Mouse (Mus musculus): ENCODE measurements around the gene Ica1. TPM values are rescaled to one million over a fixed set of nuclear protein-coding genes. Genes with fewer than 3 reads are reported as not detected.

The Ica1 gene
- total and polyA plus RNA-seq, 2 experiments from 2014 or later, result 64.4 to 92.0 TPM

DNA sequence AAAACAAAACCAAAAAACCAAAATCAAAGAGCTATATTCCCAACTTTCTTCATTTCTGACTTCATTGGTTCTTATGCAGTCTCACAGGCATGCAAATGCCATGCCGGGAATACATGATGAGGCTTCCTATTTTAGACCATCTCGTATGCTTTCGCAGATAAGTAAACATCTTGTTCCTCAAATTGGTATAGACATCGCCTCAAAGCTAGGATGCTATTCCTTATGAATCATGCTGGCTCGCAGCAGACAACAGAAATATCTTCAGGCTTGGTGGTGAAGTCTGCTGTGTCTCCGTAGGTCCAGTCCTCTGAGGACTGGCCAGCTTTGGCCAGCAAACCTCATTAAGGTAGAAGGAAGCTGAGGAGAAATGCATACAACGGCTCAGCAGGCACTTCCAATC, 60.3 kb downstream of the Ica1 start:
- H3K4me2 ChIP-seq (ENCODE audit: low read depth), result no peak overlapping the region
- 78% methylated on average over 7 of the region's 7 CpGs for WGBS
- H3K9me3 ChIP-seq (ENCODE audit: low read length), result no peaks in the 10 kb centered on the region
- no peak overlapping the region for H3K9ac ChIP-seq
- ATAC-seq (peak; percentile 45; the same call in 1 of the 2 replicates), DNase-seq (no peak)
- no peak overlapping the region for H3K27ac ChIP-seq (ENCODE audit: low read depth, low read length)
- no peaks in the 10 kb centered on the region for H3K4me1 ChIP-seq (ENCODE audit: insufficient read depth)
- TF ChIP-seq CTCF (IDR thresholded peaks at IDR 0.05; ENCODE audit: low read depth), result no peak
- no peaks in the 10 kb centered on the region for H3K36me3 ChIP-seq (ENCODE audit: insufficient read depth)
- H3K4me3 ChIP-seq (ENCODE audit: low read depth, low read length), result no peak overlapping the region
- no peaks in the 10 kb centered on the region for H3K27me3 ChIP-seq (ENCODE audit: insufficient read depth, low read length)

GRCm38 (mm10) chr6:8716539-8716938, 61.7 kb downstream of the Ica1 start:
- Histone ChIP-seq H3K27ac (ENCODE audit: low read depth, low read length) (no peak overlapping the region), H3K9ac (no peak overlapping the region), H3K27me3 (ENCODE audit: insufficient read depth, low read length) (no peaks in the 10 kb centered on the region), H3K4me3 (ENCODE audit: low read depth, low read length) (no peak overlapping the region), H3K9me3 (ENCODE audit: low read length) (no peaks in the 10 kb centered on the region), H3K4me1 (ENCODE audit: insufficient read depth) (no peaks in the 10 kb centered on the region), H3K4me2 (ENCODE audit: low read depth) (no peak overlapping the region), H3K36me3 (ENCODE audit: insufficient read depth) (no peaks in the 10 kb centered on the region)
- 95% methylated on average over 2 of the region's 2 CpGs for WGBS
- DNase-seq, result no peak
- no peak for TF ChIP-seq CTCF (IDR thresholded peaks at IDR 0.05; ENCODE audit: low read depth)
- ATAC-seq, result no peak

DNA sequence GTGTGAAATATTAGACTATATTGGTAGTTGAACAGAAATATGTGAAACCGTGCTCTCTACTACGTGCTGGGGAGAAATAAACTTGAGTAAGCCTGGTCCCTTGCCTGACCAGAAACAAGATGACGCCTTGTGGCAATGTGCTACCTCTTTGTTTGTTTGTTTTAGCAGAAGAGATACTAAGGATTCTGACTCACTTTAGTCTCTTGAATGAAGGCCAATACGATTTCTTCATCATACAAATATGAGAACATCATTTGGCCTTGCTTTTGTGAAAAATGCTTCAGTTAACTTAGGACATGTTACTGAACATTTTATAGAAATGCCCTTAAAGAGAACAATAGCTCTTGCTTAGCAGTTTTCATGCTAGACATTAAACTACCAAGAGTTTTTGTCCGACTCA, 67.0 kb downstream of the Ica1 start:
- 85% methylated on average over 5 of the region's 5 CpGs for WGBS
- Histone ChIP-seq H3K9ac (no peak overlapping the region), H3K27ac (ENCODE audit: low read depth, low read length) (no peak overlapping the region), H3K4me3 (ENCODE audit: low read depth, low read length) (no peak overlapping the region), H3K4me1 (ENCODE audit: insufficient read depth) (no peaks in the 10 kb centered on the region), H3K27me3 (ENCODE audit: insufficient read depth, low read length) (no peaks in the 10 kb centered on the region), H3K36me3 (ENCODE audit: insufficient read depth) (no peaks in the 10 kb centered on the region), H3K4me2 (ENCODE audit: low read depth) (no peak overlapping the region), H3K9me3 (ENCODE audit: low read length) (no peaks in the 10 kb centered on the region)
- TF ChIP-seq CTCF (IDR thresholded peaks at IDR 0.05; ENCODE audit: low read depth), result no peak
- DNase-seq, result no peak
- no peak for ATAC-seq

- WGBS, result 53% methylated on average over 12 of the region's 12 CpGs
- Histone ChIP-seq H3K36me3 (ENCODE audit: insufficient read depth) (no peaks in the 10 kb centered on the region), H3K4me1 (ENCODE audit: insufficient read depth) (0 out of 2 replicates have a peak, but pooled peaks cover 3% of the 10 kb centered on the region), H3K27ac (ENCODE audit: low read depth, low read length) (no peak overlapping the region), H3K9me3 (ENCODE audit: low read length) (no peaks in the 10 kb centered on the region), H3K4me3 (ENCODE audit: low read depth, low read length) (no peak overlapping the region), H3K4me2 (ENCODE audit: low read depth) (no peak overlapping the region), H3K9ac (no peak overlapping the region), H3K27me3 (ENCODE audit: insufficient read depth, low read length) (no peaks in the 10 kb centered on the region)
- DNase-seq (peak; percentile 49), ATAC-seq (0 out of 2 replicates have a peak, but pooled peaks have one; percentile 14)
- peak; percentile 50 for TF ChIP-seq CTCF (IDR thresholded peaks at IDR 0.05; ENCODE audit: low read depth)
Observed at GRCm38 (mm10) chr6:8694636-8695514, 83.4 kb downstream of the Ica1 start.

GRCm38 (mm10) chr6:8693926-8694635, 84.2 kb downstream of the Ica1 start:
- Histone ChIP-seq H3K4me3 (ENCODE audit: low read depth, low read length) (no peak overlapping the region), H3K27ac (ENCODE audit: low read depth, low read length) (no peak overlapping the region), H3K9me3 (ENCODE audit: low read length) (no peaks in the 10 kb centered on the region), H3K36me3 (ENCODE audit: insufficient read depth) (no peaks in the 10 kb centered on the region), H3K4me2 (ENCODE audit: low read depth) (no peak overlapping the region), H3K27me3 (ENCODE audit: insufficient read depth, low read length) (no peaks in the 10 kb centered on the region), H3K9ac (no peak overlapping the region), H3K4me1 (ENCODE audit: insufficient read depth) (0 out of 2 replicates have a peak, but pooled peaks cover 3% of the 10 kb centered on the region)
- 11% methylated on average over 10 of the region's 10 CpGs for WGBS
- ATAC-seq (peak; percentile 45), DNase-seq (no peak)
- TF ChIP-seq CTCF (IDR thresholded peaks at IDR 0.05; ENCODE audit: low read depth), result no peak

GRCm38 (mm10) chr6:8693141-8693881, 85.0 kb downstream of the Ica1 start:
- TF ChIP-seq CTCF (IDR thresholded peaks at IDR 0.05; ENCODE audit: low read depth), result no peak
- H3K9me3 ChIP-seq (ENCODE audit: low read length), result no peaks in the 10 kb centered on the region
- ATAC-seq, result peak; percentile 40; the same call in 1 of the 2 replicates
- DNase-seq, result no peak
- no peak overlapping the region for H3K4me2 ChIP-seq (ENCODE audit: low read depth)
- no peak overlapping the region for H3K27ac ChIP-seq (ENCODE audit: low read depth, low read length)
- no peaks in the 10 kb centered on the region for H3K27me3 ChIP-seq (ENCODE audit: insufficient read depth, low read length)
- 18% methylated on average over 11 of the region's 11 CpGs for WGBS
- H3K4me3 ChIP-seq (ENCODE audit: low read depth, low read length), result no peak overlapping the region
- no peak overlapping the region for H3K9ac ChIP-seq
- H3K4me1 ChIP-seq (ENCODE audit: insufficient read depth), result 0 out of 2 replicates have a peak, but pooled peaks cover 3% of the 10 kb centered on the region
- no peaks in the 10 kb centered on the region for H3K36me3 ChIP-seq (ENCODE audit: insufficient read depth)

Measured in forebrain, postnatal 0 days (tissue).